Mouse (Mus musculus) spleen, adult 2 months (tissue): ENCODE measurements around the gene Plekha5. TPM values are rescaled to one million over a fixed set of nuclear protein-coding genes. Genes with fewer than 3 reads are reported as not detected.

Experiments
- DNase-seq, 2 experiments: peaks; one replicate each; pipeline versions ENCODE4 v3.0.0 to v3.0.0-alpha.2; 2012 to 2021; ENCODE audit warnings: low spot score in 2 of 2, low read depth in 1 of 2
- H3K27ac ChIP-seq: fragments of 200-500 bp; 2 replicates; pipeline ENCODE4 v1.5.1; 2012; ENCODE audit warnings: low read length, inconsistent platforms; ENCODE audit not compliant: insufficient read depth
- H3K27me3 ChIP-seq: fragments of 200-500 bp; 2 replicates; pipeline ENCODE4 v1.6.1; 2012; ENCODE audit warnings: mild to moderate bottlenecking, moderate library complexity, low read length, inconsistent platforms; ENCODE audit not compliant: control insufficient read depth, insufficient read depth
- H3K36me3 ChIP-seq: fragments of 200-500 bp; 2 replicates; pipeline ENCODE4 v1.6.1; 2012; ENCODE audit warnings: mild to moderate bottlenecking, low read length, inconsistent platforms; ENCODE audit not compliant: control insufficient read depth, insufficient read depth
- H3K4me1 ChIP-seq: fragments of 200-500 bp; 2 replicates; pipeline ENCODE4 v1.6.1; 2011; ENCODE audit warnings: inconsistent platforms; ENCODE audit not compliant: control insufficient read depth, insufficient read depth, insufficient read length
- H3K4me3 ChIP-seq: fragments of 200-500 bp; 2 replicates; pipeline ENCODE4 v1.5.1; 2011; ENCODE audit warnings: mild to moderate bottlenecking, inconsistent platforms; ENCODE audit not compliant: insufficient read depth, insufficient read length; ENCODE audit errors: extremely low read depth
- CTCF ChIP-seq: fragments of 200-500 bp; IDR thresholded peaks from 2 replicates; pipeline ENCODE4 v1.5.1; 2011; ENCODE audit warnings: mild to moderate bottlenecking, inconsistent platforms; ENCODE audit not compliant: insufficient read depth, insufficient read length, insufficient replicate concordance; ENCODE audit errors: extremely low read depth
- POLR2A ChIP-seq: fragments of 200-500 bp; IDR thresholded peaks from 2 replicates; pipeline ENCODE4 v1.6.1; 2011; ENCODE audit warnings: low read depth, low read length, inconsistent platforms
- whole genome bisulfite sequencing: fragments of 180-500 bp; shearing (Covaris S2); methylation state at CpG from one replicate; pipeline ENCODE4 v1.1.7; 2018; 5-methylcytosine and 5-hydroxymethylcytosine counted together
- polyA plus RNA-seq: library from polyadenylated mRNA; depleted of rRNA; stranded (reverse); fragments of >200 nt; gene quantifications from 2 replicates; pipeline ENCODE4 v1.2.3, GENCODE M21; 2012

Gene Plekha5
- polyA plus RNA-seq, 1 experiment = 8.1 TPM

DNA sequence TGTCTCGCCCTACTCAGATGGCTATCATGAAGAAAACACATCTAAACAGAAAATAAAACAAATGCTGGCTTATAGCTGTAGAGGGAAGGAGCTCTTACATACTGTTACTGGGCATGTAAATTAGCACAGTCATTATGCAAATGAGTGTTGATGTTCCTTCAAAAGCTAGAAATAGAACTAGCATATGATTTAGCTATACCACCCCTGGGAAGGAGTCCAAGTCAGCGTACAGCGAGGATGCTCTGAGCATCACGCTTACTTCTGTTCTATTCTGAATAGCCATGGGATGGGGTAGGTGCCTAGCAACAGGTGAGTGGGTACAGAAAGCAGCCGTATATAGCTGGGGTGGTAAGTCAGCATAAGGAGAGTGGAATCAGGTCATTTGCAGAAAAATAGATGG, 55.1 kb downstream of the Plekha5 start:
- Histone ChIP-seq H3K27me3 (no peaks in the 10 kb centered on the region), H3K27ac (no peak overlapping the region), H3K4me1 (no peaks in the 10 kb centered on the region), H3K36me3 (no peaks in the 10 kb centered on the region), H3K4me3 (no peak overlapping the region)
- no peak for DNase-seq
- TF ChIP-seq POLR2A (no peak), CTCF (no peak)
- 92% methylated on average over 5 of the region's 5 CpGs for WGBS

- no peaks in the 10 kb centered on the region for H3K27me3 ChIP-seq
- no peaks in the 10 kb centered on the region for H3K36me3 ChIP-seq
- no peaks in the 10 kb centered on the region for H3K4me1 ChIP-seq
- H3K4me3 ChIP-seq = no peak overlapping the region
- 86% methylated on average over 10 of the region's 10 CpGs for WGBS
- no peak overlapping the region for H3K27ac ChIP-seq
- DNase-seq = no peak
- TF ChIP-seq CTCF (no peak), POLR2A (no peak)
Observed at GRCm38 (mm10) chr6:140480425-140481081, 56.7 kb downstream of the Plekha5 start.

- Histone ChIP-seq H3K4me1 (no peaks in the 10 kb centered on the region), H3K4me3 (no peak overlapping the region), H3K36me3 (no peaks in the 10 kb centered on the region), H3K27ac (no peak overlapping the region), H3K27me3 (no peaks in the 10 kb centered on the region)
- 79% methylated on average over 7 of the region's 7 CpGs for WGBS
- no peak for DNase-seq
- TF ChIP-seq POLR2A (no peak), CTCF (no peak)
Observed at GRCm38 (mm10) chr6:140481701-140482460, 58.0 kb downstream of the Plekha5 start.

GRCm38 (mm10) chr6:140484170-140484569, 60.3 kb downstream of the Plekha5 start:
- no peak overlapping the region for H3K4me3 ChIP-seq
- 86% methylated on average over 9 of the region's 9 CpGs for WGBS

DNA sequence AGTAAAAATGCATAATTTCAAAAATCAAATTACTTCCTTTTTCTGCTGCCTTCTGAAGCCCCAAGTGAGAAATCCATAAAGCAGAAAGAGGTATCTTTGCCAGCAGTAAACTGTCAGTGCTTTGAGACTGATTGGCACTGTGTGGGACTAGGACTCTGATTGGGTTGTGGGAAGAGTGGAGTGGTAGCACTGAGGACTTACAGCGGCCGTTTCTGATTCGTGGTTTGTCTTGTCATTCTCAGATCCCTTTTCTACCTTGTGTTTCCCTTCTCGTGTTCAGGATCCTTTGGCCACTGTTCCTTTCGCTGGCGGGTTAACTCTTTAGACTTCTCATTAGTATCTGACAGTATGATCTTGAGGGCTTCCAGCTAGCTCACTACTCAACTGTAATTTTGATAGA, 61.8 kb downstream of the Plekha5 start:
- no peak for TF ChIP-seq POLR2A
- no peak for TF ChIP-seq CTCF
- Histone ChIP-seq H3K4me1 (no peaks in the 10 kb centered on the region), H3K36me3 (no peaks in the 10 kb centered on the region), H3K27ac (no peak overlapping the region), H3K27me3 (no peaks in the 10 kb centered on the region), H3K4me3 (no peak overlapping the region)
- DNase-seq = no peak
- 58% methylated on average over 6 of the region's 6 CpGs for whole genome bisulfite sequencing

More at GRCm38 (mm10) chr6:140484170-140484569, 60.3 kb downstream of the Plekha5 start:
- H3K36me3 ChIP-seq = no peaks in the 10 kb centered on the region
- no peaks in the 10 kb centered on the region for H3K27me3 ChIP-seq
- DNase-seq = no peak
- no peaks in the 10 kb centered on the region for H3K4me1 ChIP-seq
- TF ChIP-seq POLR2A = no peak
- no peak for TF ChIP-seq CTCF
- H3K27ac ChIP-seq = no peak overlapping the region

GRCm38 (mm10) chr6:140486685-140487084, 62.8 kb downstream of the Plekha5 start:
- 93% methylated on average over 5 of the region's 5 CpGs for WGBS
- no peak overlapping the region for H3K27ac ChIP-seq
- H3K36me3 ChIP-seq = no peaks in the 10 kb centered on the region
- DNase-seq = no peak
- no peak for TF ChIP-seq POLR2A
- no peak overlapping the region for H3K4me3 ChIP-seq
- H3K27me3 ChIP-seq = no peaks in the 10 kb centered on the region
- no peaks in the 10 kb centered on the region for H3K4me1 ChIP-seq

GRCm38 (mm10) chr6:140487489-140487888, 63.6 kb downstream of the Plekha5 start:
- no peaks in the 10 kb centered on the region for H3K27me3 ChIP-seq
- 94% methylated on average over 6 of the region's 6 CpGs for WGBS
- H3K4me3 ChIP-seq = no peak overlapping the region
- no peak for TF ChIP-seq POLR2A
- no peak for TF ChIP-seq CTCF
- H3K4me1 ChIP-seq = no peaks in the 10 kb centered on the region
- DNase-seq = no peak
- H3K27ac ChIP-seq = no peak overlapping the region
- no peaks in the 10 kb centered on the region for H3K36me3 ChIP-seq
